Mouse (Mus musculus) forebrain, embryonic 12.5 days (tissue): ENCODE results near the gene Gm5286. TPM values are rescaled to one million over a fixed set of nuclear protein-coding genes. Genes with fewer than 3 reads are reported as not detected.
"Not testable (repeated sequence)": the region's sequence is repeated elsewhere in the genome, so short reads cannot be mapped to it uniquely, and the experiment has no call there.

ENCODE experiments used
- ATAC-seq: fragments of 200-750 bp; cut with Nextera tagmentation; 2 replicates; pipeline ENCODE4 v1.8.0; 2017; ENCODE audit warnings: moderate TSS enrichment; ENCODE audit not compliant: low FRiP score
- H3K27ac ChIP-seq: fragments of 300-500 bp; sonication (generic); 2 replicates; pipeline ENCODE4 v1.5.1; 2016; ENCODE audit warnings: mild to moderate bottlenecking
- H3K27me3 ChIP-seq: fragments of 300-500 bp; sonication (generic); 2 replicates; pipeline ENCODE4 v1.6.1; 2016; ENCODE audit warnings: mild to moderate bottlenecking
- H3K36me3 ChIP-seq: fragments of 300-500 bp; sonication (generic); replicated peaks from 2 replicates; pipeline ENCODE4 v1.6.1; 2016; ENCODE audit warnings: mild to moderate bottlenecking
- H3K4me1 ChIP-seq: fragments of 300-500 bp; sonication (generic); 2 replicates; pipeline ENCODE4 v1.6.1; 2016
- H3K4me2 ChIP-seq: fragments of 300-500 bp; sonication (generic); 2 replicates; pipeline ENCODE4 v1.6.1; 2016; ENCODE audit warnings: mild to moderate bottlenecking, moderate library complexity
- H3K4me3 ChIP-seq: fragments of 300-500 bp; sonication (generic); replicated peaks from 2 replicates; pipeline ENCODE4 v1.5.1; 2016; ENCODE audit warnings: mild to moderate bottlenecking
- H3K9ac ChIP-seq: fragments of 300-500 bp; sonication (generic); 2 replicates; pipeline ENCODE4 v1.6.1; 2016; ENCODE audit warnings: mild to moderate bottlenecking
- H3K9me3 ChIP-seq: fragments of 300-500 bp; sonication (generic); 2 replicates; pipeline ENCODE4 v1.6.1; 2016
- WGBS: fragments of 180-500 bp; shearing (Covaris S2); methylation state at CpG from one replicate; pipeline ENCODE4 v1.1.7; 2016; 5-methylcytosine and 5-hydroxymethylcytosine counted together
- polyA plus RNA-seq: library from polyadenylated mRNA; unstranded; fragments of >200 nt; fragmentation: Nextera tagmentation; extraction: Ambion mirVana; gene quantifications from 2 replicates; pipeline ENCODE4 v1.2.1, GENCODE M21; 2016

Gm5286 gene
- polyA plus RNA-seq = not detected in 2 replicates

GRCm38 (mm10) chr3:94196414-94196813 lies at the start of gene Gm5286:
TSS of gene Gm5286 (plus strand) at chr3:94196714.
- not testable (repeated sequence) for H3K27ac ChIP-seq, H3K9ac ChIP-seq, H3K9me3 ChIP-seq, H3K4me2 ChIP-seq, H3K4me1 ChIP-seq, H3K36me3 ChIP-seq, ATAC-seq, H3K27me3 ChIP-seq, H3K4me3 ChIP-seq
- WGBS = 84% methylated on average over 3 of the region's 4 CpGs

- H3K9me3 ChIP-seq, ATAC-seq, H3K4me3 ChIP-seq, H3K4me1 ChIP-seq, H3K36me3 ChIP-seq, H3K27me3 ChIP-seq, H3K27ac ChIP-seq, H3K9ac ChIP-seq, H3K4me2 ChIP-seq: not testable (repeated sequence)
Measured at GRCm38 (mm10) chr3:94167351-94167750, 29.2 kb upstream of the Gm5286 start.

DNA sequence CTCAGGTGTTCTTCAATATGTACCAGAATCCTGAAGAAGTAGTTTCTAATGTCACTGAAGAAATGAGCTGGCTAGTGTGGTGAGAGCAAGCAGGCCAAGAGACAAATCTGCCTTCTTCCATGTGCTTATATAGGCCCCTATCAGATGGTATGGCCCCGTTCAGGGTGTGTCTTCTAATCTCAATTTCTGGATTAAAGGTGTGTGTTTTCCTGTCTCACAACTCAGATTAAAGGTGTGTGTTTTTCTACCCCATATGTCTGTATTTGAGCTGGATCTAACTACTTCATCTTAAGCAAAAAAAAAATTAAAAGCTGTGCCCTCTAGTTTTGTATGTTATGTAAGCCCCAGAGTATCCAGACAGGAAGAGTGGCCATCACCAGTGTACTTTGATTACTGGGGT lies 18.4 kb upstream of the Gm5286 start, which contains the start of gene Gm10696:
TSS of gene Gm10696 (minus strand) at position 101 of the 400 bp plus-strand sequence.
- H3K27me3 ChIP-seq, H3K27ac ChIP-seq, H3K4me3 ChIP-seq, H3K9me3 ChIP-seq, ATAC-seq, H3K36me3 ChIP-seq, H3K4me1 ChIP-seq, H3K4me2 ChIP-seq, H3K9ac ChIP-seq: not testable (repeated sequence)
- whole genome bisulfite sequencing = 93% methylated on average over 1 of the region's 1 CpGs

Other genes with a start within 250 kb of the Gm5286 start
- gene Tdpoz5, start 235.4 kb upstream of the Gm5286 start, polyA plus RNA-seq = not detected in 2 replicates
- gene Gm9125, start 141.8 kb upstream of the Gm5286 start, polyA plus RNA-seq = not detected in 2 replicates
- gene Gm10697, start 124.1 kb upstream of the Gm5286 start, polyA plus RNA-seq = not detected in 2 replicates
- gene Gm10696, start 18.5 kb upstream of the Gm5286 start, polyA plus RNA-seq = not detected in 2 replicates
- not detected in 2 replicates for gene Gm4778, start 67.3 kb downstream of the Gm5286 start, polyA plus RNA-seq
- gene Them4, start 113.4 kb downstream of the Gm5286 start, polyA plus RNA-seq = 11.9 and 12.5 TPM in 2 replicates
- 0.31 and 0.32 TPM in 2 replicates for gene Them5, start 145.4 kb downstream of the Gm5286 start, polyA plus RNA-seq
- 0.87 and 1.8 TPM in 2 replicates for gene C2cd4d, start 165.7 kb downstream of the Gm5286 start, polyA plus RNA-seq
- gene Rorc, start 176.1 kb downstream of the Gm5286 start, polyA plus RNA-seq = 1.3 and 2.0 TPM in 2 replicates
- gene Lingo4, start 201.8 kb downstream of the Gm5286 start, polyA plus RNA-seq = 0.78 and 0.82 TPM in 2 replicates
- 67.2 and 67.8 TPM in 2 replicates for gene Tdrkh, start 216.6 kb downstream of the Gm5286 start, polyA plus RNA-seq
- gene Mrpl9, start 246.6 kb downstream of the Gm5286 start, polyA plus RNA-seq = 63.2 and 63.9 TPM in 2 replicates
- 1.0 and 1.3 TPM in 2 replicates for gene Oaz3, start 247.2 kb downstream of the Gm5286 start, polyA plus RNA-seq